Mouse (Mus musculus) stomach, embryonic 16.5 days (tissue): ENCODE measurements around the gene Helz. TPM values are rescaled to one million over a fixed set of nuclear protein-coding genes. Genes with fewer than 3 reads are reported as not detected.

ENCODE experiments used
- microRNA-seq: library from miRNA; unstranded; fragments of <30 nt; microRNA quantifications from one replicate; pipeline ENCODE4, GENCODE M21; 2016
- polyA plus RNA-seq: library from polyadenylated mRNA; unstranded; fragments of >200 nt; fragmentation: Nextera tagmentation; extraction: Ambion mirVana; gene quantifications from 2 replicates; pipeline ENCODE4 v1.2.1, GENCODE M21; 2015

Helz gene
- polyA plus RNA-seq, 1 experiment from 2014 or later = 15.3 TPM

Small RNA genes within 50 kb of the gene (microRNA-seq; reads per million reads assigned to microRNA genes)
- 0.50 reads per million for gene Mir6932

Other genes with a start within 250 kb of the Helz start
- 10.4 and 13.9 TPM in 2 replicates for gene Pitpnc1, start 77.2 kb upstream of the Helz start, polyA plus RNA-seq
- gene Psmd12, start 68.4 kb upstream of the Helz start, polyA plus RNA-seq = 163 and 175 TPM in 2 replicates
- gene Cacng1, start 168.6 kb downstream of the Helz start, polyA plus RNA-seq = 0.42 and 8.2 TPM in 2 replicates
- gene Cacng4, start 246.6 kb downstream of the Helz start, polyA plus RNA-seq = 2.3 and 2.5 TPM in 2 replicates